Mouse (Mus musculus) forebrain, embryonic 10.5 days (tissue): ENCODE results near the gene Plcd3. TPM values are rescaled to one million over a fixed set of nuclear protein-coding genes. Genes with fewer than 3 reads are reported as not detected.

Source experiments
- DNase-seq: peaks from one replicate; pipeline ENCODE4 v3.0.0-alpha.2; 2017; ENCODE audit warnings: low spot score; ENCODE audit errors: extremely low spot score
- H3K27ac ChIP-seq: fragments of 300-500 bp; sonication (generic); 2 replicates; pipeline ENCODE4 v1.5.1; 2016; ENCODE audit warnings: mild to moderate bottlenecking
- H3K27me3 ChIP-seq: fragments of 300-500 bp; sonication (generic); 2 replicates; pipeline ENCODE4 v1.6.1; 2016; ENCODE audit warnings: mild to moderate bottlenecking; ENCODE audit not compliant: poor library complexity, severe bottlenecking
- H3K36me3 ChIP-seq: fragments of 300-500 bp; sonication (generic); replicated peaks from 2 replicates; pipeline ENCODE4 v1.6.1; 2016; ENCODE audit warnings: mild to moderate bottlenecking, moderate library complexity
- H3K4me1 ChIP-seq: fragments of 300-500 bp; sonication (generic); 2 replicates; pipeline ENCODE4 v1.6.1; 2016
- H3K4me3 ChIP-seq: fragments of 300-500 bp; sonication (generic); 2 replicates; pipeline ENCODE4 v1.5.1; 2016; ENCODE audit warnings: mild to moderate bottlenecking, moderate library complexity
- H3K9me3 ChIP-seq: fragments of 300-500 bp; sonication (generic); 2 replicates; pipeline ENCODE4 v1.6.1; 2016; ENCODE audit warnings: mild to moderate bottlenecking, moderate library complexity
- WGBS: fragments of 180-500 bp; shearing (Covaris S2); methylation state at CpG from one replicate; pipeline ENCODE4 v1.1.7; 2016; 5-methylcytosine and 5-hydroxymethylcytosine counted together
- polyA plus RNA-seq: library from polyadenylated mRNA; unstranded; fragments of >200 nt; fragmentation: Nextera tagmentation; extraction: Ambion mirVana; gene quantifications from 2 replicates; pipeline ENCODE4 v1.2.1, GENCODE M21; 2016

Gene Plcd3
- polyA plus RNA-seq, 1 experiment from 2014 or later: 1.5 TPM

GRCm38 (mm10) chr11:103080323-103081091 is 21.0 kb downstream of the Plcd3 start:
- Histone ChIP-seq H3K4me1 (peaks cover 12% of the 10 kb centered on the region), H3K9me3 (no peaks in the 10 kb centered on the region), H3K4me3 (peak overlapping the region; percentile 48), H3K27me3 (peaks cover 59% of the 10 kb centered on the region), H3K27ac (peak overlapping the region; percentile 69), H3K36me3 (no peaks in the 10 kb centered on the region)
- WGBS: 2% methylated on average over 43 of the region's 43 CpGs
- peak; percentile 44 for DNase-seq

GRCm38 (mm10) chr11:103078131-103078530 is 23.3 kb downstream of the Plcd3 start:
- 83% methylated on average over 11 of the region's 11 CpGs for WGBS
- DNase-seq: no peak
- H3K27ac ChIP-seq: no peak overlapping the region
- peaks cover 55% of the 10 kb centered on the region for H3K27me3 ChIP-seq
- no peak overlapping the region for H3K4me3 ChIP-seq
- H3K9me3 ChIP-seq: no peaks in the 10 kb centered on the region
- H3K36me3 ChIP-seq: no peaks in the 10 kb centered on the region
- H3K4me1 ChIP-seq: peaks cover 23% of the 10 kb centered on the region

- DNase-seq: no peak
- H3K4me3 ChIP-seq: no peak overlapping the region
- WGBS: 88% methylated on average over 8 of the region's 8 CpGs
Measured at GRCm38 (mm10) chr11:103076581-103076980, 24.9 kb downstream of the Plcd3 start.

GRCm38 (mm10) chr11:103076010-103076409 is 25.4 kb downstream of the Plcd3 start:
- no peak overlapping the region for H3K27ac ChIP-seq
- H3K4me3 ChIP-seq: no peak overlapping the region
- WGBS: 92% methylated on average over 7 of the region's 7 CpGs
- peaks cover 34% of the 10 kb centered on the region for H3K27me3 ChIP-seq
- DNase-seq: no peak
- peaks cover 5% of the 10 kb centered on the region for H3K36me3 ChIP-seq
- H3K9me3 ChIP-seq: no peaks in the 10 kb centered on the region
- H3K4me1 ChIP-seq: peaks cover 23% of the 10 kb centered on the region

More at GRCm38 (mm10) chr11:103076581-103076980, 24.9 kb downstream of the Plcd3 start:
- Histone ChIP-seq H3K4me1 (peaks cover 23% of the 10 kb centered on the region), H3K9me3 (no peaks in the 10 kb centered on the region), H3K27ac (no peak overlapping the region), H3K36me3 (no peaks in the 10 kb centered on the region), H3K27me3 (peaks cover 39% of the 10 kb centered on the region)

GRCm38 (mm10) chr11:103074796-103075323 is 26.6 kb downstream of the Plcd3 start:
- Histone ChIP-seq H3K4me3 (0 out of 2 replicates have a peak overlapping the region, but pooled peaks have one; percentile 11), H3K9me3 (no peaks in the 10 kb centered on the region), H3K27me3 (peaks cover 22% of the 10 kb centered on the region), H3K4me1 (peaks cover 11% of the 10 kb centered on the region), H3K36me3 (peaks cover 17% of the 10 kb centered on the region), H3K27ac (peak overlapping the region; percentile 61; the same call in 1 of the 2 replicates)
- DNase-seq: no peak
- WGBS: 16% methylated on average over 10 of the region's 10 CpGs

GRCm38 (mm10) chr11:103074121-103074650 is 27.3 kb downstream of the Plcd3 start:
- no peaks in the 10 kb centered on the region for H3K9me3 ChIP-seq
- peak overlapping the region; percentile 61; the same call in 1 of the 2 replicates for H3K27ac ChIP-seq
- peaks cover 15% of the 10 kb centered on the region for H3K27me3 ChIP-seq
- H3K4me3 ChIP-seq: 0 out of 2 replicates have a peak overlapping the region, but pooled peaks have one; percentile 11
- WGBS: 53% methylated on average over 10 of the region's 10 CpGs
- peaks cover 10% of the 10 kb centered on the region for H3K4me1 ChIP-seq
- no peak for DNase-seq
- peaks cover 24% of the 10 kb centered on the region for H3K36me3 ChIP-seq

GRCm38 (mm10) chr11:103073671-103074070 is 27.8 kb downstream of the Plcd3 start:
- Histone ChIP-seq H3K27me3 (peaks cover 10% of the 10 kb centered on the region), H3K27ac (no peak overlapping the region), H3K4me3 (no peak overlapping the region), H3K36me3 (peaks cover 29% of the 10 kb centered on the region), H3K4me1 (peaks cover 10% of the 10 kb centered on the region), H3K9me3 (no peaks in the 10 kb centered on the region)
- DNase-seq: no peak
- WGBS: 89% methylated on average over 7 of the region's 7 CpGs

- no peak for DNase-seq
- Histone ChIP-seq H3K27me3 (no peaks in the 10 kb centered on the region; the same call in 1 of the 2 replicates), H3K4me1 (peaks cover 10% of the 10 kb centered on the region), H3K27ac (no peak overlapping the region), H3K9me3 (no peaks in the 10 kb centered on the region), H3K36me3 (peaks cover 61% of the 10 kb centered on the region), H3K4me3 (no peak overlapping the region)
- 93% methylated on average over 10 of the region's 10 CpGs for WGBS
Measured at GRCm38 (mm10) chr11:103070322-103070880, 31.1 kb downstream of the Plcd3 start.

GRCm38 (mm10) chr11:103069731-103070130 is 31.7 kb downstream of the Plcd3 start:
- no peak overlapping the region for H3K27ac ChIP-seq
- H3K27me3 ChIP-seq: no peaks in the 10 kb centered on the region; the same call in 1 of the 2 replicates
- H3K4me1 ChIP-seq: peaks cover 7% of the 10 kb centered on the region
- DNase-seq: no peak
- peaks cover 67% of the 10 kb centered on the region for H3K36me3 ChIP-seq
- no peaks in the 10 kb centered on the region for H3K9me3 ChIP-seq
- WGBS: 97% methylated on average over 2 of the region's 2 CpGs
- H3K4me3 ChIP-seq: no peak overlapping the region

- no peaks in the 10 kb centered on the region for H3K4me1 ChIP-seq
- H3K27ac ChIP-seq: no peak overlapping the region
- peaks cover 76% of the 10 kb centered on the region for H3K36me3 ChIP-seq
- DNase-seq: no peak
- no peaks in the 10 kb centered on the region for H3K27me3 ChIP-seq
- no peaks in the 10 kb centered on the region for H3K9me3 ChIP-seq
- 94% methylated on average over 11 of the region's 11 CpGs for WGBS
- no peak overlapping the region for H3K4me3 ChIP-seq
Measured at GRCm38 (mm10) chr11:103068884-103069283, 32.6 kb downstream of the Plcd3 start.

GRCm38 (mm10) chr11:103068272-103068671 is 33.2 kb downstream of the Plcd3 start:
- Histone ChIP-seq H3K9me3 (no peaks in the 10 kb centered on the region), H3K4me3 (no peak overlapping the region), H3K27ac (no peak overlapping the region), H3K27me3 (no peaks in the 10 kb centered on the region), H3K4me1 (no peaks in the 10 kb centered on the region), H3K36me3 (peaks cover 82% of the 10 kb centered on the region)
- WGBS: 94% methylated on average over 4 of the region's 4 CpGs
- DNase-seq: no peak

- Histone ChIP-seq H3K4me1 (no peaks in the 10 kb centered on the region), H3K27ac (no peak overlapping the region), H3K27me3 (no peaks in the 10 kb centered on the region), H3K9me3 (no peaks in the 10 kb centered on the region), H3K4me3 (no peak overlapping the region), H3K36me3 (peaks cover 88% of the 10 kb centered on the region)
- DNase-seq: no peak
- WGBS: 86% methylated on average over 8 of the region's 8 CpGs
Measured at GRCm38 (mm10) chr11:103067457-103068001, 33.9 kb downstream of the Plcd3 start.
